Mouse (Mus musculus) layer of hippocampus, adult 9-11 months (tissue): Measurements from ENCODE around the gene Zbtb25.
A peak's percentile ranks its signal among the peaks of the same experiment; 100 is the strongest.

Experiments used
- DNase-seq: peaks from one replicate; pipeline ENCODE4 v3.0.0; 2022

The Zbtb25 gene

GRCm38 (mm10) chr12:76376649-76377048 lies 7.2 kb upstream of the Zbtb25 start:
- DNase-seq, result no peak

GRCm38 (mm10) chr12:76375506-76375905 lies 6.1 kb upstream of the Zbtb25 start:
- DNase-seq, result no peak

GRCm38 (mm10) chr12:76374911-76375310 lies 5.5 kb upstream of the Zbtb25 start:
- no peak for DNase-seq

- DNase-seq, result no peak
Observed at GRCm38 (mm10) chr12:76373991-76374390, 4.6 kb upstream of the Zbtb25 start.

DNA sequence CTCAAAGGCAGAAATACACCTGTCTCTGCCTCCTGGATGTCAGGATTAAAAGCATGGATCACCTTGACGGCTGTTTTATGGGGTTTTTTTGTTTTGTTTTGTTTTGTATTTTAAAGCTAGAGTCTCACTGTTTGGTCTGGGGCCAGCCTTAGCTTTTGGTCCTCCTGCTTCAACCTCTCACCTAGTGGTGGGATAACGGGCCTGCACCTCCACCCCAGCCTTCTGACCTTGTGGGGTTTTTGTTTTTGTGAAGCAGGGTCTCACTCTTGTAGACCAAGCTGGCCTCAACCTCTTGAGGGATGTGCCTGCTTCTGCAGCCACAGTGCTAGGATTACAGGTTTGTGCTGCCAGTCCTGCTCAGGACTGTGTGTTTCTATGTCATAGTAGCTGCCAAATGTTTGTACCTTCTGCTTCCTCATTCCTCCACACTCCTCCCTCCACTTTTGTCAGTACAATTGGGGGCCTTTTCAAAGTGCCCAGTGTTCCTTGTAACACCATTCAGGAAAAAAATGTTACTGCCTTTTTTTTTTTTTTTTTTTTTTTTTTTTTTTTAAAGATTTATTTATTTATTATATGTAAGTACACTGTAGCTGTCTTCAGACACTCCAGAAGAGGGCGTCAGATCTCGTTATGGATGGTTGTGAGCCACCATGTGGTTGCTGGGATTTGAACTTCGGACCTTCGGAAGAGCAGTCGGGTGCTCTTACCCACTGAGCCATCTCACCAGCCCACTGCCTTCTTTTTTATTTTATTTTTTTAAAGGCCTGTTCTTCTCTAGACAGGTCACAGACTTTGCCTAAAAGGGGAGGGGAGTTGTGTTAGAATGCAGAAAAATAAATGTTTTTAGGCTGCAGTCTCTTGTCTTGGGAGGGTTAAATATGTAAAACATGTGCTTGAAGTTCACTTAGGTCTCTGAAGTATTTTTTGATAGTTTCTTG lies 3.7 kb upstream of the Zbtb25 start:
- DNase-seq, result no peak

GRCm38 (mm10) chr12:76372046-76372445 lies 2.6 kb upstream of the Zbtb25 start:
- DNase-seq, result no peak

- DNase-seq, result peak; percentile 56
Observed at GRCm38 (mm10) chr12:76370831-76371571, 1.6 kb upstream of the Zbtb25 start.

DNA sequence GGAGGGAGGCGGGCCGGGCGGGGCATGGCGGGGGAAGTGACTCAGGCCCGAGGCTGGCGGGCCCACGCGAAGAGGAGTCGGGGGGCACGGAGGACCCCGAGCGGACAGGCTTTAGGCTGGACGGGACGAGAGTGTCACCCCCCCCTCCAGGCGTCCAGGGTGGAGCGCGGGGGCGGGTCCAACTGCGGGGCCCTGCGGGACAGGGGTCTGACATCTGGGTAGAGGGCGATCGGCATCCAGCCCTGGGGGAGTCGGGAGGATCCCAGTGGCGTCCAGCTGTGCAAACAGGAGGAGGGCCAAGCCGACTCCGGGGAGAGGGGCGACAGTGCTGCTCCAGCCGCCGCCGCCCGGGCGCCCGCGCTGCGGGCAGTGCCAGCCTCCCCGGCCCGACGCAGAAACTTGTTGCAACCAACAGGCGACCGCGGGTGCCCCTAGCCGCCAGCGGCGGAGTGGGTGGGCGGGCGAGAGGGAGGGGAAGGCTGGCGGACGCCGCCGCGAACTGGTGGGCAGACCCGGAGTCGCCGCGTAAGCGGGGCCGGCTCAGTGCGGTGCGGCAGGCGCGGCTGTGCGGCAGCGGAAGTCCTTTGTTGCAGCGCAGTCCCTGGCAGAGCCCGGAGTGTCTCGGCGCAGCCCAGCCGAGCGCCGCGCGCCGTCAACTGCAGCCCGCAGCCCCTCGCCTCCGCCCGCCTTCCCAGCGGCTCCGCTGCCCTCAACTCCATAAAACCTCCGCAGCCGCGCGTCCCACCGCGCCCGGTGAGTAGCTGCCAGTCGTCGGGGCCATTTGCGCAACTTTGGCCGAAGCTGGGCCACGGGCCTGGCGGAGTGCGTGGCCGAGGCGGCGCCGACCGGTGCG lies 802 bp upstream of the Zbtb25 start, which contains the start of gene Zbtb1:
TSS of gene Zbtb1 (plus strand) at position 289 of the 853 bp plus-strand sequence.
- DNase-seq, result peak; percentile 87

DNA sequence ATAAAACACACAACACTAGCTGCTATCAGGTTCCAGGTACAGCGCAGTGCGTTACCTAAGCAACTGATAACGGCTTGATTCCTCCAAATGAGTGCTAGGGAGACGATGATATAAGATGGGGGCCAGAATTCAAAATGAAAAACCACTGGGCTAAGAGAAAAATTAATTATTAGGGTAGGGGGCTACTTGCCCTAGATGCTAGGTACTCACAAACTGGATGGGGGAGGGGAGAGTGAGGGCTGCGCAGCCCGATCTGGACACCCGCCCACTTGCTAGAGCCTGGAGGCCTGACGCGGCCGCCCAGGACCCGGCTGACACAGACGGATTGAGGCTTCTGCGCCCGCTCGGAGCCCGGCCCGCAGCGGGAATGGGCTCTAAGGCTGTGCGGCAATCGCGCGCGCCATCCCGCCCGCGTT lies 604 bp downstream of the Zbtb25 start:
- peak; percentile 54 for DNase-seq

- no peak for DNase-seq
Observed at GRCm38 (mm10) chr12:76368201-76368789, 1.1 kb downstream of the Zbtb25 start.

DNA sequence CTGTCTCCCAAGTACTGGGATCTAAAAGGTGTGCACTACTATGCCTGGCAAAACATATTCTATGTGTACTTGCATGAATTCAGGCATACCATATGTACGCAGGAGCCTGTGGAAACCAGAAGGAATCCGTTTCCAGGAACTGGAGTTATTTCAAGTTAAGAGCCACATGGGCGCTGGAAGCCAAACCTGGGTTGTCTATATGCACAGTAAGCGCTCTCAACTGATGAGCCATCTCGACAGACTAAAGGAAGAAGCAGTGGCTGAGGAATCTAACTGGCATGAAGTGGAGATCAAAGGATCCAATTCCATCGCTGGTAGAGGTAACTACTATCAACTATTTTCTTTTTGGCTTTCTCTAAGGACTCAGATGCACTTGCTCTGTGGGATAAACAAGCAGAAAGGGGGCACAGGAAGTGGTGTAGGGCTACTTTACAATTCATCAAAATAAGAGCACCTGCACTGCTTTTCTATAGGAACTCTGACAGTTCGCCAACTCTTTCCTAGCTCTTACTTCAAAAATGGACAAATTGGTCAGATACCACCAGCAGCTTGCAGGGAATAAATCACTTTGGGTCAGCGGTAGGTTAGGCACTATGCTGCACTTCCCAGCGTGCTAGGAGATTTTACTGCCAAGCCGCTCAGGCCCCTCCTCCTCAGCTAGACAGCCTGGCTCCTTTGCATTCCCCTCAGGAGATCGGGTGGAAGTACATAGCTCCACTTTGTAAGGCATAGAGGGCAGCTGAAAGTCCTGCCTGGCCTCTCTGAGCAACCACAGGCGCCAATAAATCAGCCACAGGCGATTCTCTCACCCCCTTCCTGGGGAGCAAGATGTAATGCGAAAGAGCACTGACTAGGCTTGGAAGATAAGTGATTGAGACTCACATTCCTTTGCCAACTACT lies 2.1 kb downstream of the Zbtb25 start:
- no peak for DNase-seq

DNA sequence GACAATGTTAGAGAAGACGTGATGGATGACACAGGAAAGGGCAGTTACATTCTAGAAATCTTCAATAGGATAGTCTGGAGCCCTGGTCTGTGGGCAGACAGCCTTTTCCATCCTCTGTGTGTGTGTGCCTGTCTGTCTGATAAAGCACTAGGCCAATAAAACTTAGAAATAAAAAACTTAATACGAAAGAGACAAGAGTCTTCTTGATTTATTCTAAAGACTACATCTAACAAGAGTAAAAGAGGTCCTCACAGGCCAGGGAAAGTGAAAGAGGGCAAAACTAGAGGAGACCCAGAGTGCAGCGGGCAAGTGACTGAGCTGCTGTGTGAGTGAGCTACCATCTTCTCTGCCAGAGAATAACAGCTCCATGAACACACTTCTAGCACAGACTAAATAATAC lies 3.1 kb downstream of the Zbtb25 start:
- no peak for DNase-seq

DNA sequence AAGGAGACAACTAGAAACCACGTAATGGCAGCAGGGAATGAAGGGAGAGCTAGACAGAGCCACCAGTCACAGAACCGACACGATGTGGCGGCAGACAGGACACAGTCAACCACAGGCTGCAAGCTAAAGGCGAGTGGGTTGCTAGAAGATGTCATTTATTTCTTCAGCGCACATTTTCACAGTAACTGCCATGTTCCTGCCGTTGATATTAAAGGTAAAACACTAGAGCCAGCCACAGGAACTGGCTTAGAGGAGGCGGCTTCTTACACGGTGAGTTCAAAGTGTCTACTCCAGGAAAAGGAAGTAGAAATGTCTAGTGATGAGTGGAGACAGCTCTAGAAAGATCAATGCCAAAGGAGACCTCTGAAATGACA lies 7.1 kb downstream of the Zbtb25 start:
- no peak for DNase-seq

DNA sequence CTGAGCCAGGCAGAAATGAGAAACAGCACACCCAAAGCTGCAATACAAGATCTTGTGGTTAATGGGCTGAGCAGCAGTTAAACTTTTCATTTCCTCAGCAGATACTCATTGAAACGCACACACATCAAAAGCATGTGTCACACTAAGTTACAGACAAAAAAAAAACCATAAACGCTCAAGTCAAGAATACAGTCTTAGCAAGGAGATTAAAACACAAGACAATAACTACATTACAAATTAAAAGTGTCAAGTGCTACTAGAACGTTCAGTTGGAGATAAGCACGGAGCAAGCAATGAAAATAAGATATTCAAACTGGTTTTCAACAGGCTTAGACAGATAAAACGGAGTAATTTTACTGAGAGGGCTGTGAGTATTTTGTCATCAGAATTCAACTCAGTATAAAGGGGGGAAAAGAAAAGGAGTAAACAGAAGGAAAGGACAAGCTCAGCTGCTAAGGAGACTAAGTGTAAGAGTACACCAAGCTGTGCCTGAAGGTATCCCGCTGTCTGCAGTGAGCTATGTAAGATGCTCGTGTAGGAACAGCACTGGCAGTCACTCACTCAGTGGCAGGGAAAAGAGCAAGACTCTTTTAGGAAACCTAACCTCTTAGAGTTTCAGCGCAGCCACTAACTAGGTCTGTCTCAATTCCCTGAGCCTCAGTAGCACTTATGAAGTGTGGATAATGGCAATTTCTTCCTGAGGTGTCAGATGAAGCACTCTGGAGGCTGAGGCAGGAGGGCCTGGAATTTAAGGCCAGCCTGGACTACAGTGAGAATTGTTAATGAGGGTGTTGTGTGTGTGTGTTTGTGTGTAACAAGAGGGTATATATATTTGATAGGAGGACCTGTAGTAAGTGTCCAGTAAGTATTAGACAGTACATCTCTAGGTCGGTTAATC lies 7.7 kb downstream of the Zbtb25 start:
- DNase-seq, result no peak

- no peak for DNase-seq
Observed at GRCm38 (mm10) chr12:76360868-76361267, 8.5 kb downstream of the Zbtb25 start.

DNA sequence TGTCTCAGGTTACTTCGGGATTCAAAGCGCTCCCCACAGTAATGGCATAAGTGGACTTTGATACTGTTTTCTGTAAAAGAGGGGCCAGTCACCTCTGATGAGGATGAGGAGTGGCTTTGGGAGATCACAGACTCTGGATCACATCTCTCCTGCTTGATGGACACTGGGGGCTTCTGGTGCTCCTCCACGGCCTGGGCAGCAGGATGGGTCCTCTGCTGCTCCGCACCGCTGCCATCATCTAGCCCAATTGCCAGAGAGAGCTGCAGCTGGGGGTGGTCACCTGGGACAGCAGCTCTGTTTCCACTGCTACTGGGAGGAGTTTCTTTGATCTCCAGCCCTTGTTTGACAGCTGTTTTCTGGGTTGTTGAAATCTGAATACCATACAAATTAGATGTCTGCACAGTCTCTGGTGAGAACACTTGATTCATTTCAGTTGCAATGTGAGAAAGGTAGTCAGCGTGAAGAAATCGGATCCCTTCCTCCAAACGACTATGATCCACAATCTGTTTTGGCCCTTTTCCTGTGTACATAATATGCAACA lies 19.7 kb downstream of the Zbtb25 start:
- DNase-seq, result no peak

GRCm38 (mm10) chr12:76345759-76346455 lies 23.5 kb downstream of the Zbtb25 start:
- DNase-seq, result no peak

GRCm38 (mm10) chr12:76341080-76341479 lies 28.3 kb downstream of the Zbtb25 start:
- no peak for DNase-seq
